Mouse (Mus musculus): Measurements from ENCODE around the gene Med29.

- TF ChIP-seq CTCF (IDR thresholded peaks at IDR 0.05; ENCODE audit: extremely low read depth, insufficient read length, insufficient replicate concordance, low read depth, low read length) (peak; percentile 54), POLR2A (IDR thresholded peaks at IDR 0.05; ENCODE audit: low read depth, low read length) (no peak)
These were observed 43.9 kb upstream of the Med29 start for GRCm38 (mm10) chr7:28436271-28436904.

Data from small intestine, adult 2 months (tissue).